Mouse (Mus musculus): ENCODE results near the gene Cog5. TPM values are rescaled to one million over a fixed set of nuclear protein-coding genes. Genes with fewer than 3 reads are reported as not detected.

Gene Cog5
- total and polyA plus RNA-seq, 3 experiments, result 34.8 to 42.7 (median 39.3) TPM

GRCm38 (mm10) chr12:31836211-31836610 is 181.5 kb downstream of the Cog5 start:
- dilution Hi-C loops (cut with MboI; ENCODE audit: extremely low pct_ligation_motif_present, extremely low pct_unique_long_range_greater_than_20kb, low sequenced_read_pairs) (no loop called here), in situ Hi-C loops (cut with MboI; ENCODE audit: low pct_ligation_motif_present, low pct_unique_long_range_greater_than_20kb, low sequenced_read_pairs) (no loop called here)
- H3K36me3 ChIP-seq (replicated peaks in 1 of 2; ENCODE audit: control insufficient read depth in 1 of 2, insufficient read depth in 1 of 2, low read length in 1 of 2), result peaks cover 8 to 24% of the 10 kb centered on the region in 2 experiments
- TF ChIP-seq TCF12 (IDR thresholded peaks at IDR 0.05; ENCODE audit: low read depth, low read length), result no peak
- no peak for TF ChIP-seq HCFC1 (IDR thresholded peaks at IDR 0.05; ENCODE audit: low read depth, low read length)
- no peak overlapping the region for H3K4me2 ChIP-seq (ENCODE audit: insufficient read depth, low read depth, poor library complexity, severe bottlenecking)
- H3K4me1 ChIP-seq (ENCODE audit: control insufficient read depth in 1 of 2, insufficient read depth in 2 of 2), result no peaks in the 10 kb centered on the region
- H3K9ac ChIP-seq (ENCODE audit: insufficient read depth, low read depth), result no peak overlapping the region
- no peak for DNase-seq (ENCODE audit: extremely low read depth)
- H3K27me3 ChIP-seq (replicated peaks), result no peaks in the 10 kb centered on the region
- H3K9me3 ChIP-seq (replicated peaks; ENCODE audit: low read length), result no peaks in the 10 kb centered on the region
- H3K4me3 ChIP-seq (replicated peaks in 1 of 3; ENCODE audit: low read depth in 2 of 3, low read length in 2 of 3, poor library complexity in 1 of 3), result no peak overlapping the region
- no peaks in the 10 kb centered on the region for H3K79me2 ChIP-seq (replicated peaks; ENCODE audit: control insufficient read depth, extremely low read depth, insufficient read depth, poor library complexity, severe bottlenecking)
- H3K27ac ChIP-seq (ENCODE audit: insufficient read depth, low read depth), result no peak overlapping the region

- no peak overlapping the region for H3K9ac ChIP-seq (ENCODE audit: insufficient read depth, low read depth)
- no peak overlapping the region for H3K27ac ChIP-seq (ENCODE audit: insufficient read depth, low read depth)
- no peaks in the 10 kb centered on the region for H3K27me3 ChIP-seq (replicated peaks)
- no peak overlapping the region for H3K4me3 ChIP-seq (replicated peaks in 1 of 3; ENCODE audit: low read depth in 2 of 3, low read length in 2 of 3, poor library complexity in 1 of 3)
- TF ChIP-seq SIN3A (IDR thresholded peaks at IDR 0.05; ENCODE audit: low read length), result no peak
- no peak for TF ChIP-seq HCFC1 (IDR thresholded peaks at IDR 0.05; ENCODE audit: low read depth, low read length)
- TF ChIP-seq MAX (IDR thresholded peaks at IDR 0.05; ENCODE audit: low read length), result no peak
- no peak for DNase-seq (ENCODE audit: extremely low read depth)
- no peaks in the 10 kb centered on the region for H3K79me2 ChIP-seq (replicated peaks; ENCODE audit: control insufficient read depth, extremely low read depth, insufficient read depth, poor library complexity, severe bottlenecking)
- dilution Hi-C loops (cut with MboI; ENCODE audit: extremely low pct_ligation_motif_present, extremely low pct_unique_long_range_greater_than_20kb, low sequenced_read_pairs) (no loop called here), in situ Hi-C loops (cut with MboI; ENCODE audit: low pct_ligation_motif_present, low pct_unique_long_range_greater_than_20kb, low sequenced_read_pairs) (no loop called here)
- no peak overlapping the region for H3K4me2 ChIP-seq (ENCODE audit: insufficient read depth, low read depth, poor library complexity, severe bottlenecking)
- H3K9me3 ChIP-seq (replicated peaks; ENCODE audit: low read length), result no peaks in the 10 kb centered on the region
- peaks cover 10 to 35% of the 10 kb centered on the region in 2 experiments for H3K36me3 ChIP-seq (replicated peaks in 1 of 2; ENCODE audit: control insufficient read depth in 1 of 2, insufficient read depth in 1 of 2, low read length in 1 of 2)
- H3K4me1 ChIP-seq (ENCODE audit: control insufficient read depth in 1 of 2, insufficient read depth in 2 of 2), result no peaks in the 10 kb centered on the region
These were observed 183.9 kb downstream of the Cog5 start for GRCm38 (mm10) chr12:31838521-31838920.

DNA sequence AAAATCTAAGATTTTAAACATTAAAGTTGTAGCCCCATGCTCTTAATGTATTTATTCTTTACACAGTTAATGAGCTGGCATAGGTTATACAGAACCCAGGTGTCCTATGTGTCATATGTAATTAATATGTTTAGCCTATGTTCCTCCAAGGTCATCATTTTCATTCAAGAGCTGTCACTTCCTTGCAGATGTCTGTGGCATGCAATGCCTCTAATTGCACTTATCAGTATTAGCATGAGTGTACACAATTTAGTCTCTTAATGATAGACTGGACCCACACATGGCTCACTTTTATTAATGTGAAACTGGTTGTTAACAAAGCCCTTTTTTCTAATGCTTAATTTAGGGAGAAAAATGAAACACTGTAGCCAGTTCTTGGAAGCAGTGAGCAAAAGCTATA is 184.6 kb downstream of the Cog5 start:
- no peak overlapping the region for H3K9ac ChIP-seq (ENCODE audit: insufficient read depth, low read depth)
- no peaks in the 10 kb centered on the region for H3K9me3 ChIP-seq (replicated peaks; ENCODE audit: low read length)
- H3K79me2 ChIP-seq (replicated peaks; ENCODE audit: control insufficient read depth, extremely low read depth, insufficient read depth, poor library complexity, severe bottlenecking), result no peaks in the 10 kb centered on the region
- no peaks in the 10 kb centered on the region for H3K4me1 ChIP-seq (ENCODE audit: control insufficient read depth in 1 of 2, insufficient read depth in 2 of 2)
- H3K4me2 ChIP-seq (ENCODE audit: insufficient read depth, low read depth, poor library complexity, severe bottlenecking), result no peak overlapping the region
- H3K27ac ChIP-seq (ENCODE audit: insufficient read depth, low read depth), result no peak overlapping the region
- H3K36me3 ChIP-seq (replicated peaks in 1 of 2; ENCODE audit: control insufficient read depth in 1 of 2, insufficient read depth in 1 of 2, low read length in 1 of 2), result peaks cover 10 to 38% of the 10 kb centered on the region in 2 experiments
- TF ChIP-seq USF2 (conservative IDR thresholded peaks at IDR 0.05; ENCODE audit: low read depth, low read length) (no peak), ZC3H11A (IDR thresholded peaks at IDR 0.05; ENCODE audit: low read depth, low read length) (no peak), IRF4 (IDR thresholded peaks at IDR 0.05; ENCODE audit: low read depth, low read length) (no peak), E2F4 (IDR thresholded peaks at IDR 0.05; ENCODE audit: insufficient replicate concordance, low read depth, low read length) (no peak)
- no peak overlapping the region for H3K4me3 ChIP-seq (replicated peaks in 1 of 3; ENCODE audit: low read depth in 2 of 3, low read length in 2 of 3, poor library complexity in 1 of 3)
- dilution Hi-C loops (cut with MboI; ENCODE audit: extremely low pct_ligation_motif_present, extremely low pct_unique_long_range_greater_than_20kb, low sequenced_read_pairs) (no loop called here), in situ Hi-C loops (cut with MboI; ENCODE audit: low pct_ligation_motif_present, low pct_unique_long_range_greater_than_20kb, low sequenced_read_pairs) (no loop called here)
- no peak for DNase-seq (ENCODE audit: extremely low read depth)
- no peaks in the 10 kb centered on the region for H3K27me3 ChIP-seq (replicated peaks)

Data from CH12.LX (cell line).